Mouse (Mus musculus): ENCODE results near the gene Tnxb.

Tnxb gene

DNA sequence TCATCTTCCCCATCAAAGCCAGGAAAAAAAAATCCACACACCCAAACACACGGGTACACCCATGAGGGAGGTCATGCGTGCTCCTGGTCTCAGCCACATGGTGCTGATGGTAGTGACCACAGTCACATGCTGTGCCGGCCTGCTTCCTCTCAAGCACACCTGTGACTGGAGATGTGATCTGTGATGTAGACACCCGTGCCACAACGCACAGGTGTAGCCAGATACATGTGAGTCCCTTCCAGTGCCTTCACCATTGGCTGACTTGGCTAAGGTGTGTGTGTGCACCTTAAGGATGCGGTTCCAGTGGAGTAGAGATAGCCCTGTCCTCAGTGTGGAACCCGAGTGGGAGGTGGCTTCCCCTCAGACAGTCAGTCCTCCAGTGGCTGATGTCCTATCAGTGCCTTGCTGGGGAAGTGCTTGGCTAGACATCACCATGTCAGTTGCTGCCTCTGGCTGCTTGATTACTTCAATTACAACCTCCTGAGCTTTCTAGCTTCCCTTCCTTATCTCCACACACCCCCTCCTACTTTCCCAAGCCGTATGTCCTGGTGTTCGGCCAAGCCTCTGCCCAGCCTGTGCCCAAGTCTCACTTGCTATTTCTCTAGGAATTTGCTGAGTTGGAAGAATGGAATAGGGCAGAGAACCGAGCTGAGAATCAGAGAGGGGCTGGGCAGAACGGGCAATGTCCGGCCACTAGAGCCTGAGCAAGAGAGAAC, 11.0 kb upstream of the Tnxb start:
- no peak for DNase-seq (ENCODE audit: low read depth, low spot score)

DNA sequence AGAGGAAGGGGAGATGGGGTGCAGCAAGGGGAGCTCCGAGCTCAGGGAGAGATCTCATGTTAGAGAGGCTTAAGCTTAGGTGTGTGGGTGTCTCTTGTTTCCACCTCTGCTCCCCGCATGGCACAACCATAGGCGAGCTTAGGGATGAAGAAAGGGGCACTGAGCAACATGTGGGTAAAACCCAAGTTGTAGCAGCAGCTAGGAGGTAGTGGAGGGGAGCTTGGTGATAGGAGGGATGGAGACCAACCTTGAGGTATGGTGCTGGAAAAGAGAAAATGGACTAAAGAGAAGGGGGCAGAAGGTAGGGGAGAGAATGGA, 10.5 kb upstream of the Tnxb start:
- DNase-seq (ENCODE audit: low read depth, low spot score), result no peak

DNA sequence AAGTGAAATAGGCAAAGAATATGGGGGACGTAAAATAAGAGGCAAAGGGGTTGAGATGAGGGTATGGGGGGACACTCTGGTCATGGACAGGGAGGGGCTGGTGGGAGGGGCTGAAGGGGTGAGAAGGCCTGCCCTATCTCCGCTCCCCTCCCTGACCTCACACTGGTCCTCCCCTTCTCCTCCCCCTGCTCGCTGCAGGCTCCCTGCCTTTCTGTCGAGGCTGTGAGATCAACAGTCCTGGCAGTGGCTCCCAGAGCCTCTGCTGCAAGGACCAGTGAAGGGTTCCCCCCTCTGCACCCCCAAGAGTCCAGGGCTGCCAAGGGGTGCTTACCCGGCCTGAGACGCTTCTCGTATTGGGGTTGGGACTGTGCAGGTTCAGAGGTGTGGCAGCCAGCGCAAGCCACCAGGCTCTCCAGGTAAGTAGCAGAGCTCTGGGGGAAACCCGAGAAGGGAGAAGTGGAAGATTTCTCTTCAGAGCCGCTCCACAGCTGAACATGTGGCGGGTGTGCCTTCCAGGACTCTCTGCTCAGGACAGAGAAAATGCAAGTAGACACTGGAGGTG, 10.0 kb upstream of the Tnxb start:
- no peak for DNase-seq (ENCODE audit: low read depth, low spot score)

DNA sequence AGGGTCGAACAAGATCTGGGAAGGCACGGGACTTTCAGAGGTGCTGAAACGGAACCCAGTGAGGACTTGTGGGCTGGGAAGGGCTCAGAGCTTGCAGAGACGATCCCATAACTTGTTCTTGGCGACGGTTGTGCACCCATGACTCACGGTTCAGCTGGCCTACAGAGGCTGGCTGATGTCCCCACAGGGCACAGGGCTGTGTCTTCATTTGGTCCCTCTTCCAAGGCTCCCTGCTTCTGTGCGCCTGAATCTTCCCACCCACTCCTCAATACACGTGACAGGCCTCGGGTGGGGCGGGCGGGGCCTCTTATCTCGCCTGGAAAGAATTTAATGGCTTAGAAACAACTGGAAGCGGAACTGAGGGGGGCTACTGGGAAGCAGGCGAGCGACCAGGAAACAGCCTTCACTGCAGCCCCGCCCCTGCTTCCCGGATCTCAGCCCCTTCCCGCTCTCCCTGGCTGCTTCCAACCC, 9.2 kb upstream of the Tnxb start:
- no peak for DNase-seq (ENCODE audit: low read depth, low spot score)

DNA sequence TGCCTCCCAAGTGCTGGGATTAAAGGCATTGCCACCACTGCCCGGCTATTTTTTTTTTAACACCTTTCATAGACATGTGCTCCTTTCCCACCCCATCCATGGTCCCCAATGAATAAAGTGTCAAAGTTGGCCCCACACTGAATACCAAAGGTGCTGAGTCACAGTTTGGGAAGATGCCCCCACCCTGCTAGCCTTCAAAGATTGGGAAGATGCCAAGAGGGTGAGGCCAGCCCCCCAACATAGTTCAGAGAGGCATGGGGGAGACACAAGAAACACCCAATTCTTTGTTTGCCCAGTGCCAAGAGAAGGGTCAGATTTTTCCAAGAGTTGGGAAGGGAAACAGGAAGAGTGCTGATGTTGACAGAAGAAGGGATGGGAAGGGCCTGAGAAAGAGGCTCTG, 7.9 kb upstream of the Tnxb start:
- DNase-seq (ENCODE audit: low read depth, low spot score), result no peak

DNA sequence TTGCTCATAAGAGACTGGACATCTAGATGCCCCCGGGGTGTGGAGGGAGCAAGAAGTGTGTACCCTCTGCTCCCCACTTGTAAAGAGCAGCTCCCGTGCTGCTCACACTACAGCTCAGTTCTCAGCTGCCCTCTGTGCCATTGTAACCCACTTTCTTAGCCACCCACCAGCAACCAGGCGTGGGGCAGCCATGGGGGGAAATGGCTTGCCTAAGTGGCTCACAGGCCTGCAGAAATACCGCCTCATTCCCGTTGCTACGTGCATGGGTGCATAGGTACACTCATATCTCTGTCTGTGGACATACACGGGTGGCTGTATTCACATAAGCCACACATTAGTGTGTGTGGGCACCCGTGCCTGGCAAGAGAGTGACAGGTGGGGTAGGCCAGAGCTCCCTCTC, 7.4 kb upstream of the Tnxb start:
- DNase-seq (ENCODE audit: low read depth, low spot score), result no peak

DNA sequence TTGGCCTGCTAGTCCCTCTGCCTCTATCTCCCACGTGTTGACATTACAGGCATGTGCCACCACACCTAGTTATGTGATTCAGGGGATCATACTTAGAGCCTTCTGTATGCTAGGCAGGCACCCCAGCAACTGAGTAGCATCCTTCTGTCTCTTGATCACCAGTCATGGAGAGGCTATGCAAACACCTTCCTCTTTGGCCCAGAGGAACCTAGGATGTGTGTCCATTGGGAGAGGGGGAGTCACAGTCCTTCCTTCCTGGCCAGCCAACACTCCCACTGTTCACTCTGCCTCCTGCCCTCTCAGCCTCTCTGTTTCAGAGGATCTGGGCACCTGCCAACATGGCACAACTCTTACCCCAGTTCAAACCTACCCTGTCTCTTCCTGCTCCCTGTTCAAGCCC, 6.8 kb upstream of the Tnxb start:
- DNase-seq (ENCODE audit: low read depth, low spot score), result no peak

DNA sequence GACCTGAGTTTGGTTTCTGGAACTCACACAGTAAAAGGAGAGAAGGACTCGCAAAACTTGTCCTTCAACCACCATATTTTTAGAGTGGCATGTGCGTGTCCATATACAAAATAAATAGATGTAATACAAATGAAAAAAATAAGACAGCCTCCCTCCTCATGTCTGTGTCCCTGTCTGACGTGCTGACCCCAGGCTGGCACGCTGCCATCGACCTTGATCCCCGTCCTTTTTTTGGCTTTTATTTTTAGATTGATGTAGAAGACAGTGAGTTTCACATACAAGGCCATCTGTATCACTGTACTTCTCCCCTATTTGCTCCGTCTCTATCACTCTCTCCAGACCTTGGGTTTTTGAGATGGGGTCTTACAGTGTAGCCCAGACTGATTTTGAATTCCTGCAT, 5.9 kb upstream of the Tnxb start:
- no peak for DNase-seq (ENCODE audit: low read depth, low spot score)

DNA sequence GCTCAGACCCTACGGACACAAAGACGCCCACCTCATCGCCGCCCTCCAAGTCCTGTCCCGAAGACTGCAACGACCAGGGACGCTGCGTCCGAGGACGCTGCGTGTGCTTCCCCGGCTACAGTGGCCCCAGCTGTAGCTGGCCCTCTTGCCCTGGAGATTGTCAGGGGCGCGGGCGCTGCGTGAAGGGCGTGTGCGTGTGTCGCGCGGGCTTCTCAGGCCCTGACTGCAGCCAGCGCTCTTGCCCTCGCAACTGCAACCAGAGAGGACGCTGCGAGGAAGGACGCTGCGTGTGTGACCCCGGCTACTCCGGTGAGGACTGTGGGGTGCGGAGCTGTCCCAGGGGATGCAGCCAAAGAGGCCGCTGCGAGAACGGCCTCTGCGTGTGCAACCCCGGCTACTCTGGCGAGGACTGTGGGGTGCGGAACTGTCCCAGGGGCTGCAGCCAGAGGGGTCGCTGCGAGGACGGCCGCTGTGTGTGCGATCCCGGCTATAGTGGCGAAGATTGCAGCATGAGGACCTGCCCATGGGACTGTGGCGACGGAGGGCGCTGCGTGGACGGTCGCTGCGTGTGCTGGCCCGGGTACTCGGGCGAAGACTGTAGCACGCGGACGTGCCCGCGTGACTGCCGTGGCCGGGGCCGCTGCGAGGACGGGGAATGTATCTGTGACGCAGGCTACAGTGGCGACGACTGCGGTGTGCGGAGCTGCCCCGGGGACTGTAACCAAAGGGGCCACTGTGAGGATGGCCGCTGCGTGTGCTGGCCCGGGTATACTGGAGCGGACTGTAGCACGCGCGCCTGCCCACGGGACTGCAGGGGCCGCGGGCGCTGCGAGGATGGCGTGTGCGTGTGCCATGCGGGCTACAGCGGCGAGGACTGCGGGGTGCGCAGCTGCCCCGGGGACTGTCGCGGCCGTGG, 1.1 kb downstream of the Tnxb start:
- no peak for DNase-seq (ENCODE audit: low read depth, low spot score)

DNA sequence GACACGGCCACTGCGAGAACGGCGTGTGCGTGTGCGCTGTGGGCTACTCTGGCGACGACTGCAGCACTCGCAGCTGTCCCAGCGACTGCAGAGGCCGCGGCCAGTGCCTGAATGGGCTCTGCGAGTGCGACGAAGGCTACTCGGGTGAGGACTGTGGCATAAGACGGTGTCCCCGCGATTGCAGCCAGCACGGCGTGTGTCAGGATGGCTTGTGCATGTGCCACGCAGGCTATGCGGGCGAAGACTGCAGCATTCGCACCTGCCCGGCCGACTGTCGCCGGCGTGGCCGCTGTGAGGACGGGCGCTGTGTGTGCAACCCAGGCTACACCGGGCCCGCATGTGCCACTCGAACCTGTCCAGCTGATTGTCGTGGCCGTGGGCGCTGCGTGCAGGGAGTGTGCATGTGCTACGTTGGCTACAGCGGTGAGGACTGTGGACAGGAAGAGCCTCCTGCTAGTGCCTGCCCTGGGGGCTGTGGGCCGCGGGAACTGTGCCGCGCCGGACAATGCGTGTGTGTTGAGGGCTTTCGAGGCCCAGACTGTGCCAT, 2.0 kb downstream of the Tnxb start:
- DNase-seq (ENCODE audit: low read depth, low spot score), result no peak

DNA sequence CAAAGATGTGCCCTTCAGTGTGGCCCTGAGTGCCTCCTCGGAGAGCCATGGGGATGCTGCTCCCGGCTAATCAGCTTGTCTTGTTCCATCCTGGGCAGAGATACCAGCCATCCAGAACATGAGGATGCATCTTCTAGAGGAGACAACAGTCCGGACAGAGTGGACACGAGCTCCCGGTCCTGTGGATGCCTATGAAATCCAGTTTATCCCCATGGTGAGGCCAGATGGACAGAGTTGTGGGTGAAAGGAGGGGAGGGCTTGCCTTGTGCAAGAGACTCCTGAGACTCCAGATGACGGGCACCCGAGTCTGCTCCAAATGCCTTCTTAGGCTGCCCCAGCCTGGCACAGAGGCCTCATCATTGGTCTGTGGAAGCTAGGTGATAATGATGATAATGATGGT, 2.8 kb downstream of the Tnxb start:
- no peak for DNase-seq (ENCODE audit: low read depth, low spot score)

DNA sequence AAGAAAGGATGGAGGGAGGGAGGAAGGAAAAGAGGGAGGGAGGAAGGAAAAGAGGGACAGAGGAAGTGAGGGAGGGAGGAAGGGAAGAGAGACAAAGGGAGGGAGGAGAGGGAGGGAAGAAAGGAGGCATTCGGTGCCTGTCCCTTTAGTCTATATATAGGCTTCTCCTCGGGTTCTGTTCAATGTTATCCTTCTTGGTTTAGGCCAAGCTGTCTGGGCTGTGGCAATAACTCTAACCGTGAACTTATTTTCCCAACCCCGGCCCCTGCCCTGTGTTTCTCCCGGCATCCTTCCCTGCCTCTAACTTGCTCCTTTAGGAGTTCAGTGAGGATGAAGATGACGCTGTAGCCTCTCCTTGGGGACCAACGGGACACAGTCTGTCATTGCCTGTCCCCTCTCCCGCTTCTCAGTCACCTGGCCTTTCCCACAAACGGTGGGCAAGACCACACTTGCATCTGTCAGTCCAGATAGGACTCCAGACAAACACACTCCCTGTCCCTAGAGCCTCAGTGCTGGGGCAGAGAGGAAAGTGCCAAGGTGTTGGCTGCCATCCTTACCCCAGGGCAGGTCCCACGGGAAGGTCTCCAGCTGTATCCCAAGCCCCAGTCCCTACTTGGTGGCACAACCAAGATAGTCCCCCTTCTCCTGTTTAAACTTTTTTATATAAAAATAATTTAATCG, 4.3 kb downstream of the Tnxb start:
- no peak for DNase-seq (ENCODE audit: low read depth, low spot score)

DNA sequence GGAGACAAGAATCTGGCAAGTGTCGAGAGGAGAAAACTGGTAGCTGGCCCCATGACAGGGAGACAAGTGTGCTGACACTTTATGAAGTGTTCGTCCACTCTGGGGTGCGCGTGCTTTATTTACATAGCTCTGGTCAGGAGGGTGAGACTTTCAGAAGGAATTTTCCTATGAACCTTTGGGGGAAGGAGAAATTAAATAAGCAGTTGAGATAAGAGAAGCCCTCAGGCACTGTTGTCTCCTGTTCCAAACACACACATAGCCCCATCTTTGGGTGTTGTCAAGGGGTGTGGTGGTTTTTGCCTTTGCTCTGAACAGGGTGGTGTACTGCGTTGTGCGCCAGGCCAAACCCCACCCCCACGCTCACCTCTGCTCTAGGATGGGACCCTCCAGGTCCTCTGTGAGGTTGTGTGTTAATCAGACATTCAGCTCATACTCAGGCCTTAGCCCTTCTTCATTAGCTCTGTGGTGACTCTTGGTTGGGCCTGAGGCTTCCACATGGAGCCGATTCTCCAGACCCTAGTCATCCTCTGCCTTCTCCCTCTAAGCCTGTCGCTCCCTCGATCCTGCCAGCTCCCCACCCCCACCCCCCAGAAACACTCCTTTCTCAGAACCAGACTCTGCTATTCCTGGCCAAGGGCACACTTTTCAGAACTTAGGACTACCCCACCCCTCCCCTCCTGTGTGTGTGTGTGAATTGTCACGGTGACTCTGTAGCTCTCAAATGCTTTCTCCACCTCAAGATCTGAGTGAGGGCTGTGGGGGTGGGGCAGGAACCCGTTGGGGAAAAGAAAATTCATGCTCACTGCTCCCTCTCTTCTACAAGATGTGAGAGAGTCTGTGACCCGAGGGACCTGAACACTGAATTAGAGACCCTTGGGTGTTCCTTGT, 5.1 kb downstream of the Tnxb start:
- no peak for DNase-seq (ENCODE audit: low read depth, low spot score)

DNA sequence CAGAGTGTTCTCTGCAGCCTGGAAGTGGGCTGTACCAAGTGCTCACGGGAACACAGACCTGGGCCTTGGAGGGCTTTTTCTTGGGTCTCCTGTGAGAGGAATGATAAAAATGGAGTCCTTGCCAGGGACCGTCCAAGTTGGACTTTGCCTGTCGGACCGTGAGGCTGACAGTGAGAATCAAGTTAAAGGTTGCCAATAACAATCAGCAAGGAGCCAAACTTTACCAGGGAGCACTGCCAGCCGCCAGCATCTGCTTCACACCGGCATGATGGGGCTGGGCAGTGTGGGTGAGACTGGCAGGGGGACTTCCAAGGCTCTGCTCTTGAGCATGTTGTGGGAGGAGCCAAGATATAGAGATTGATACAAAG, 5.7 kb downstream of the Tnxb start:
- no peak for DNase-seq (ENCODE audit: low read depth, low spot score)

DNA sequence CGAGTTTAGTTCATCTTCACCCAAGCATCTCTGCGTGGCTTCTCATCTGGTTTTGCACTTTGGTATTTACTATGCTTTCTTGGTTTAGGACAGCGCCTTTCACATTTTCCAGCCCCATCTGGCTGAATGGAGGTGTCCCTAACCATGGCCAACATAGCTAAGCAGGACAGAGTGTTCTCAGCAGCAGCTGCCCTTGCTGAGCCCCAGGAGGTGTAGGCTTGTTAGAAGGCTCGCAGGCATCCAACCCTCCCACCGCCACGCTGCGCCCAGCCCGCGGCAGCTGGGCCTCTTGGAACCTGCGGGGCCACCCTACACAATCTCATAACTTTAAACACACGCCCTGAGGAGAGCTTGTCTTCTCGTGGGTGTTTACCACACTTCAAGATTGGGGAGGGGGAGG, 6.3 kb downstream of the Tnxb start:
- DNase-seq (ENCODE audit: low read depth, low spot score), result no peak

DNA sequence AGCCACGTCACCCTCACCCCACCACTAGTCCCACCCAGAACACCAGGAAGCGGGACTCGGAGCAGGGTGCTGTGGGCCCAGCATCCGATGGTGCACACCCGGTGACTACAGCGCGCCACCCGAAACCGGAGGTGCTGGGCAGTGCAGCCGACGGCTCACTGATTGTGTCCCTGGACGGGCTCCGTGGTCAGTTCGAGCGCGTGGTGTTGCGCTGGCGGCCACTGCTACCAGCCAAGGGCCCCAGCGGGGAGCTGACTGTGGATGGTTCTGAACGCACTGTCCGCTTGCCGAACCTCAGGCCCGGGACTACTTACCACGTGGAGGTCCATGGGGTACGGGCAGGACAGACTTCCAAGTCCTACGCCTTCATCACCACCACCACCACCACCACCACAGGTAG, 9.9 kb downstream of the Tnxb start:
- no peak for DNase-seq (ENCODE audit: low read depth, low spot score)

DNA sequence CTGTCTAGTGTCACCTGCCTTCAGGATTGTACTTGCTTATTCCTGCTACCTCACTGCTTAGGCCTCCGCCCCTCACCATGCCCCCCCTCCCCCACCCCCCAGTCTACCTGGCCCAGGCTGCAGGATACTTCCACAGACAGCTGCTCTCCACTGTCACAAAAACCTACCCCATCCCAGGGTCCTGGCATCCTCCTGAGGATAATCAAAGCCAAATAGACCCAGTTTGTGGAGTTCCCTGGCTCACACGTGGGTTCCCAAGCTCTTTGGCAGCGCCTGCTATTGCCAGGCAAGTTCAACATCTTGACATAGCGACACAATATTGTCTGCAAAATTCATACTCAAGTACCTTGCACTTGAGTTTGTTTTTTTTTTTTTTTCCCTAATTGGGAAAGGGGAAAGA, 10.3 kb downstream of the Tnxb start:
- DNase-seq (ENCODE audit: low read depth, low spot score), result no peak

DNA sequence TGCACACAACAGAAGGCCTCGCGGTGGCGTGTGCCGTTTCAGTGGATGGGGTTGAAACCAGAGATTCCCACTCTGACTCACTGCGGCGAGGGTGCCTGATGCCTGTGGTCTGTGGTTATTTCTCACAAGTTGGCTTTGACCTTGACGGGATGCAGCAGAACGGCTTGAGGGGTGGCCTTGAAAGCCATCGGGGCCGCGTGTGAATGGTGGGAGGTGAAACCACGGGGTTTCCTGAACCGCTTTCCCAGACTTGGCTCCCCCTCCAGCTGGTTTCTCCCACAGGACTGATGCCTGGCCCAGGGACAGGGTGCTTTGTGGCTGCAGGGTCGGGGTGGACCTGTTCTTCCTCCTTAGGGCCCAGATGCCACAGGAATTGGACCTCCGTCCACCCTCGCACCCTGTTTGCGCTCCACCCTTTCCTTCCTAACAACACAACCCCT, 10.8 kb downstream of the Tnxb start:
- no peak for DNase-seq (ENCODE audit: low read depth, low spot score)

DNA sequence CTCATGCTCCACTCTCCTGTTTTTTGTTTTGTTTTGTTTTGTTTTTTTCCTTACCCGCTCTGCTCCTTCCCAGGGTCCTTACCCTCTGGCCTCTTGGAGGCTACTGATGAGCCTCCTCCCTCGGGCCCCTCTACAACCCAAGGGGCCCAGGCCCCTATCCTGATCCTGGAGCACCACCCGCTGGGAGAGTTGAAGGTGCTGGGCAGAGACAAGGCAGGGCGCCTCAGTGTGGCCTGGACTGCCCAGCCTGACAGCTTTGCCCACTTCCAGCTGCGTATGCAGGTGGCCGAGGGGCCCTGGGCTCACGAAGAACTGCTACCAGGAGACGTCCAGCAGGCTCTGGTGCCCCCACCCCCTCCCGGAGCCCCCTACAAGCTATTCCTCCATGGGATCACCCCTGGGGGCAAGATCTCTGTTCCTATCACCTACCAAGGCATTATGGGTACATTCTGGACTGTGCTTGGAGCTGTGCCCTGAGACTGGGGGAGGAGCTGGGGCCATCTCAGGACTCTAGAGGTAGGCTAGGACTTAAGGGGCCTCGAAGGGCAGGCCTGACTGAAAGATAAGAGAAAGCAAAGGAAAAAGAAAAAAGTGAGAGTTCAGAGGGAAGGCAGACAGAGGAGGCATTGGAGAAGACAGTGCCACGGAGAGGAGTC, 11.7 kb downstream of the Tnxb start:
- no peak for DNase-seq (ENCODE audit: low read depth, low spot score)

DNA sequence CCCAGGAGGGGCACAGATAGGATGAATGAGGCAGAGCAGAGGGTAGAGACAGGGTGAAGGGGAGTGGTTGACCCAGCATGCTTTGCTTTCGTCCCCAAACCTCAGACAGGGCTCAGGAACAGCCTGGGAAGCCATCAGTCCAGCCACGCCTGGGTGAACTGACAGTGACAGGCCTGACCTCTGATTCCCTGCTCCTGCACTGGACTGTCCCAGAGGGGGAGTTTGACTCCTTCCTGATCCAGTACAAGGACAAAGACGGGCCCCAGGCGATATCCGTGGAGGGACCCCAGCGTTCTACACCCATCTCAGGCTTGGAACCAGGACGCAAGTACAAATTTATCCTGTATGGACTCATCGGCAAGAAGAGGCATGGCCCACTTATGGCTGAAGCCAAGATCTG, 12.8 kb downstream of the Tnxb start:
- no peak for DNase-seq (ENCODE audit: low read depth, low spot score)

All from brain, embryonic 18.5 days (tissue).